Mouse (Mus musculus): ENCODE data around the gene Mex3d.

- TF ChIP-seq CTCF (IDR thresholded peaks at IDR 0.05; ENCODE audit: low read depth) (peak; percentile 15; the same call in 1 of the 2 replicates), EP300 (IDR thresholded peaks at IDR 0.05; ENCODE audit: low read depth) (no peak)
Measured at GRCm38 (mm10) chr10:80398719-80399190, 11.3 kb upstream of the Mex3d start.

All from liver, postnatal 0 days (tissue).